Mouse (Mus musculus) liver, embryonic 14.5 days (tissue): ENCODE measurements at regions not wholly inside any gene's neighbourhood (a gene's known extent, or its start where the extent isn't known, plus 50 kb on each side); places are given as distances from the start of the nearest gene placed in this dataset.

Experiments used
- CTCF ChIP-seq: IDR thresholded peaks from 2 replicates; pipeline ENCODE4 v1.5.1; 2016; ENCODE audit warnings: antibody characterized with exemption, low read depth, control low read depth
- EP300 ChIP-seq: IDR thresholded peaks from 2 replicates; pipeline ENCODE4 v1.6.1; 2016; ENCODE audit warnings: antibody characterized with exemption, low read depth

GRCm38 (mm10) chr12:97836202-97836908, 422.9 kb downstream of the Galc start:
- TF ChIP-seq CTCF (no peak), EP300 (no peak)
